Mouse (Mus musculus) hindbrain, embryonic 14.5 days (tissue): ENCODE results near the gene Gnb1. TPM values are rescaled to one million over a fixed set of nuclear protein-coding genes. Genes with fewer than 3 reads are reported as not detected.

Experiments used
- ATAC-seq: fragments of 200-750 bp; cut with Nextera tagmentation; 2 replicates; pipeline ENCODE4 v1.8.0; 2017; ENCODE audit warnings: moderate number of reproducible peaks, mild to moderate bottlenecking, moderate TSS enrichment, moderate library complexity; ENCODE audit not compliant: low FRiP score
- DNase-seq: peaks from one replicate; pipeline ENCODE4 v3.0.0-alpha.2; 2015; ENCODE audit warnings: low spot score
- H3K27ac ChIP-seq: fragments of 300-500 bp; sonication (generic); 2 replicates; pipeline ENCODE4 v1.5.1; 2014; ENCODE audit warnings: mild to moderate bottlenecking, moderate library complexity
- H3K27me3 ChIP-seq: fragments of 300-500 bp; sonication (generic); 2 replicates; pipeline ENCODE4 v1.6.1; 2014; ENCODE audit warnings: mild to moderate bottlenecking, low read length, mixed read lengths; ENCODE audit not compliant: control insufficient read depth, insufficient read depth
- H3K36me3 ChIP-seq: fragments of 300-500 bp; sonication (generic); replicated peaks from 2 replicates; pipeline ENCODE4 v1.6.1; 2014; ENCODE audit not compliant: control insufficient read depth, insufficient read depth
- H3K4me1 ChIP-seq: fragments of 300-500 bp; sonication (generic); replicated peaks from 2 replicates; pipeline ENCODE4 v1.6.1; 2014; ENCODE audit warnings: antibody characterized with exemption, low read length, mixed read lengths; ENCODE audit not compliant: control insufficient read depth, insufficient read depth
- H3K4me2 ChIP-seq: fragments of 300-500 bp; sonication (generic); replicated peaks from 2 replicates; pipeline ENCODE4 v1.6.1; 2014; ENCODE audit warnings: mild to moderate bottlenecking, moderate library complexity
- H3K4me3 ChIP-seq: fragments of 300-500 bp; sonication (generic); replicated peaks from 2 replicates; pipeline ENCODE4 v1.5.1; 2014; ENCODE audit warnings: mild to moderate bottlenecking, low read length
- H3K9ac ChIP-seq: fragments of 300-500 bp; sonication (generic); 2 replicates; pipeline ENCODE4 v1.6.1; 2014
- H3K9me3 ChIP-seq: fragments of 300-500 bp; sonication (generic); 2 replicates; pipeline ENCODE4 v1.6.1; 2016; ENCODE audit warnings: low read length; ENCODE audit not compliant: control insufficient read depth
- WGBS: fragments of 180-500 bp; shearing (Covaris S2); extraction: QIAGEN DNeasy Blood & Tissue Kit; methylation state at CpG from one replicate; pipeline ENCODE4 v1.1.7; 2014; 5-methylcytosine and 5-hydroxymethylcytosine counted together
- polyA plus RNA-seq: library from polyadenylated mRNA; unstranded; fragments of >200 nt; fragmentation: Nextera tagmentation; extraction: Ambion mirVana; gene quantifications from 2 replicates; pipeline ENCODE4 v1.2.1, GENCODE M21; 2014

Gnb1 gene
- polyA plus RNA-seq, 1 experiment from 2014 or later: 1,126 TPM

DNA sequence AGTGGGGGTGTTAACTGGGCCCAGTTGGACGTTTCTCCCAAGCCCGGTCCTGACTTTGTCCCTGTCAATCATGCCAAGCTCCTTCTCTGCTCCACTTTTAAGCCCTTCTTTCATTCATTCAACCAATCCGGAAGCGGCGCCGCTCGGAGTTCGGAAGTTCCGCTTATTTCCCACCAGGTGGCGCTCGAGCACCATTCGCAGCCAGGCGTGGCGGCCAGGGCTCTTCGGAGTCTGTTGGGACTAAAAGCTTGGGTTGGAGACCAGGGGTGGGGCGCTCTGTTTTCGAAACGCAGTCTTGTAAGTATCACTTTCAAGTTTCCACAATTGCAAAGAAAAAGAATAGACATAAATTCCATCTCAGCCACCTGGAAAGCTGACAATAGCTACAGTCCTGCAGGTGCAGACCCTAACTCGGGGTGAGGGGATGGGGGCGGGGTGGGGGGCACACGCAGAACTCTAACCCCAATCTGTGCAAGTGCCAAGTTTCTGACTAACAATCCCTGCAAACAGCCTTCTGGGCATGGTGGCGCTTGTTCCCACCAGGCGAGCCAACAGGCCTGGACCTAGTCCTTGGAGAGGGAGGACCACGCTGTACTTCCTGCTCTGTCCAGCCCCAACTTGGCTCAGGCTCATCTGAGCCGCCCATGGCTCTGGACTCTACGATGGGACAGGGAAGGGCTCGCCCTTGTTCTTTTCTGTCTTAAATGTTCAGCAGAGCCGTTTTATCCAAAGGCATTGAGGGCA lies 9.6 kb upstream of the Gnb1 start:
- Histone ChIP-seq H3K27ac (no peak overlapping the region), H3K4me3 (no peak overlapping the region), H3K9me3 (no peaks in the 10 kb centered on the region), H3K4me1 (no peaks in the 10 kb centered on the region), H3K4me2 (peak overlapping the region; percentile 31), H3K27me3 (no peaks in the 10 kb centered on the region), H3K36me3 (no peaks in the 10 kb centered on the region), H3K9ac (no peak overlapping the region)
- 24% methylated on average over 28 of the region's 28 CpGs for WGBS
- peak; percentile 87 for DNase-seq
- peak; percentile 51; the same call in 1 of the 2 replicates for ATAC-seq

DNA sequence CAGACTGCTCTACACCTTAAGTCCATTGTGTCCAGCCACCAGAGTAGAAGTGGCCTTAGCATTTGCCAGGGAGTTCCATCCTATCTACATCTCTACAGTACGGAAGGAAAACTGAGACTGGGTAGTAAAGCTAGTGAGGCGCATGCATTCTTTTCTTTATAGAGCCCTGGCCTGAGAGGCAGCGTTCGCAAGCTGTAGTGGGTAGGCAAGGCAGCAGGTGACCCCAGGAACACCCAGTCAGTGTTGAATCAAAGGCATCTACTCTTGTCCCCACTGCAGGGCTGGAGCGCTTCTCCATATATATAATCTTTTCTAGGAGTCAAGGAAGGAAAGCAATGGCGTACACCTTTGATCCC lies 9.1 kb upstream of the Gnb1 start:
- H3K4me3 ChIP-seq: no peak overlapping the region
- DNase-seq (no peak), ATAC-seq (no peak)
- no peak overlapping the region for H3K9ac ChIP-seq
- no peak overlapping the region for H3K27ac ChIP-seq
- H3K9me3 ChIP-seq: no peaks in the 10 kb centered on the region
- no peaks in the 10 kb centered on the region for H3K36me3 ChIP-seq
- 85% methylated on average over 6 of the region's 6 CpGs for WGBS
- H3K4me2 ChIP-seq: no peak overlapping the region
- H3K27me3 ChIP-seq: no peaks in the 10 kb centered on the region
- H3K4me1 ChIP-seq: no peaks in the 10 kb centered on the region

DNA sequence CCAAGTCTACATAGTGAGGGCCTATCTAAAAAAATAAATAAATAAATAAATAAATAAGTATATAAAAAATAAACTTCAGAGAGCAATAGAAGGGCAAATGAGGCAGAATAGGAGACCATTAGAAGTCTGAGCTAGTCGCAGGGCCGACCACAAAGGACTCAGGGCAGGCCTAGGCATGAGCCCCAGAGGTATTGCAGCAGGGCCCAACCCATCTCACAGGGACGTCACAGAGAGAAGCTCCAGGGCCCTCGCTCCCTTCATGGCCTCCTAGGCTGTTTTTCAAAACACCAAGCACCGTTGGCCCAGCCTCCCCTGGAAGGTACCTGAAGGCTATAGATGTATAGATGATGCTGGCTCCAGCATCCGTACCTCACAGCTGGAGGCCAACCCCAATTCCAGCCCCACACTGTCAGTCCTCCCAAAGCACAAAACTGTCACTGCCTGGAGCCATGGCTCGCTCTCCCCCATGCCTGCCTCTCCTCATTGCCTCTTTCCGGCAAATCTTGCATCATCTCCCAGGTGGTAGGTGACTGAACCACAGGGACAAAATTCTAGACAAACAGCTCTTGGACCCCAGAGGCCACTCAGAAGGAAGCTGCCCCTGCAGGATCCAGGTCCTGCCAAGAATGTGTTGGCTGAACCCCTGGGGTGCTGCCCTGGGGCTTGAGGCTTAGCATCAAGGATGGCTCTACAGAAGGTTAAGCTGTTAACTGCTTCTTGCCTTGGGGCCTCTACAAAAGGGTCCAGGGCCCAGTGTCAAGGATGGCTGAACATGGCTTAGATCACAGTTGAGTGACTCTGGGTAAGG lies 8.2 kb upstream of the Gnb1 start:
- Histone ChIP-seq H3K9ac (no peak overlapping the region), H3K36me3 (no peaks in the 10 kb centered on the region), H3K4me2 (no peak overlapping the region), H3K4me1 (peaks cover 4% of the 10 kb centered on the region; the same call in 1 of the 2 replicates), H3K27ac (no peak overlapping the region), H3K4me3 (no peak overlapping the region), H3K27me3 (no peaks in the 10 kb centered on the region), H3K9me3 (no peaks in the 10 kb centered on the region)
- ATAC-seq (no peak), DNase-seq (no peak)
- WGBS: 66% methylated on average over 8 of the region's 8 CpGs

DNA sequence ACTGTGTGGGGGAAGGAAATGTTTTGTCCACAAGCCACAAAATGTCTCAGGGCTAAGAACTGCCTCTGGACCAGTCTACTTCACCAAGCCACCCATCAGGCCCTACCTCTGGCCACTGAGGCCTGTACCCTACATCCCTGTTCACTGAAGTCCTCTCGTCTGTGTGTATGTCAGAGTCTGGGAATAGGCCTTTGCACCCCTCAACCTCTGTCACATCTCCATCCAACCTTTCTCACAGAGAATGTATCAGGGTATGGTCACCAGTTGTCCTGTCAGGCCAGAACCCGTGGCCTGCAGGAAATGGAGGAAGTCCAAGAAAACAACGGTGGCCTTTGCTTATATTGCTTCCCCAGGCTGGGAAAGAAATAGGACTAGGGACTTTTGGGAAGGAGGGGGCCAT lies 5.6 kb upstream of the Gnb1 start:
- Histone ChIP-seq H3K9ac (no peak overlapping the region), H3K4me1 (peaks cover 15% of the 10 kb centered on the region), H3K27ac (no peak overlapping the region), H3K36me3 (no peaks in the 10 kb centered on the region), H3K27me3 (no peaks in the 10 kb centered on the region), H3K4me3 (no peak overlapping the region), H3K9me3 (no peaks in the 10 kb centered on the region), H3K4me2 (no peak overlapping the region)
- WGBS: 88% methylated on average over 3 of the region's 3 CpGs
- DNase-seq (no peak), ATAC-seq (no peak)

DNA sequence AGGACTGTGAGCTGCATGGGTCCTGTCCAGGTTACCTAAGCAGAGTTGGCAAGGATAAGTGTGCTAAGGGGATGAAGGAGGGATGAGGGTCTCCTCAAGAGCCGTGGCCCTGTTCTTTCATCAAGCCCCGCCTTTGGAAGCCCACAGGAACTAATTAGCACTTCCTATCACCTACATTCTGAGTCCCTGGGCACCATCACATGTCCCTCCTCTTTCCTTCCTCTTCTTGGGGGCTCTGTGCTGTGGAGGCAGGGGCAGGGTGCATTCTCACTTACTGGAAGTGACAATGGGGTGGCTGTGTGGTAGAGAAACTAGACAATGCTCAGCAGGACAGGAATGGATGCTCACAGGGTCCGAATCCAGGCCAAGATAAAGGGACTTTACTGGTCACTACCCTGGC lies 3.4 kb upstream of the Gnb1 start:
- DNase-seq (no peak), ATAC-seq (no peak)
- no peaks in the 10 kb centered on the region for H3K9me3 ChIP-seq
- no peaks in the 10 kb centered on the region for H3K36me3 ChIP-seq
- H3K4me3 ChIP-seq: no peak overlapping the region
- H3K4me1 ChIP-seq: peaks cover 19% of the 10 kb centered on the region
- H3K27ac ChIP-seq: peak overlapping the region; percentile 59; the same call in 1 of the 2 replicates
- WGBS: 53% methylated on average over 3 of the region's 3 CpGs
- H3K4me2 ChIP-seq: no peak overlapping the region
- H3K9ac ChIP-seq: no peak overlapping the region; the same call in 1 of the 2 replicates
- no peaks in the 10 kb centered on the region for H3K27me3 ChIP-seq

DNA sequence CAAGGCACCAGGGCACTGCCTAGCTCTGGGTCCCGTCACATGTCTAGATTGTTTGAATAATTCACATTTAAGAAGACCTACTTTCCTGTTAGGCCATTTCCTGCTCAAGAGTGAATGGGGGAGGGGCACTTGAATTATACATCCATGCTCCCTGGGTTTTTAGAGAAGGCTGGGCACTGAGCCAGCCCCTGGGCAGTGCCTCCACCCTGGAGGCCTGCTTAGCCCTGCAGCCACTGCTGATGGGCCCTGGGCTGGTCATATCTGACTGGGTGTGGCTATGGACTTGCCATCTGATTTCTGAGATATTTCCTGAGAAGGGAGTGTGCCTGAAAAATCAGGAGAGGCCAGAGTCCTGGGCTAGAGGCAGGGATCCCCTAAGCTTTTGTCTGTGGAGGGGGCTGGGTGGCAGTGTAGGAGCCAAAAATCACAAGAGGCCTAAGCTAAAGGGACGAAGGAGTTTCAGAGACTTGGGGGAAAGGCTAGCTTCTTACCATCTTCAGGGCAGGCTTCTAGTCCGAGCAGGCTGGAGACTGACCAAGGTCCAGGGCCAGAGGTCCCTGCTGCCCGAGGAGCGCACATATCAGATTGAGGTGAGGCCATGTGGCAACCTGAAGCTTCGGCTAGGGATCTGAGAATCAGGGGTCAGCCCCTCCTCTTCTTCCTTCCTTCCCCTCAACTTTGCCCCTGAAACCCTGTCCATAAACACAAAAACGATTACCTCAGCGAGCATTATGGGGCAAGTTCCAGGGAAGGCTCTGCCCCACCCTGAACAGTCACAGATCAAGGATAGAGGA lies 2.7 kb upstream of the Gnb1 start:
- Histone ChIP-seq H3K27me3 (no peaks in the 10 kb centered on the region), H3K9ac (no peak overlapping the region), H3K4me1 (peaks cover 26% of the 10 kb centered on the region), H3K4me2 (no peak overlapping the region), H3K27ac (peak overlapping the region; percentile 59), H3K36me3 (no peaks in the 10 kb centered on the region), H3K9me3 (no peaks in the 10 kb centered on the region), H3K4me3 (no peak overlapping the region)
- DNase-seq (peak; percentile 62), ATAC-seq (no peak)
- 86% methylated on average over 8 of the region's 8 CpGs for WGBS

DNA sequence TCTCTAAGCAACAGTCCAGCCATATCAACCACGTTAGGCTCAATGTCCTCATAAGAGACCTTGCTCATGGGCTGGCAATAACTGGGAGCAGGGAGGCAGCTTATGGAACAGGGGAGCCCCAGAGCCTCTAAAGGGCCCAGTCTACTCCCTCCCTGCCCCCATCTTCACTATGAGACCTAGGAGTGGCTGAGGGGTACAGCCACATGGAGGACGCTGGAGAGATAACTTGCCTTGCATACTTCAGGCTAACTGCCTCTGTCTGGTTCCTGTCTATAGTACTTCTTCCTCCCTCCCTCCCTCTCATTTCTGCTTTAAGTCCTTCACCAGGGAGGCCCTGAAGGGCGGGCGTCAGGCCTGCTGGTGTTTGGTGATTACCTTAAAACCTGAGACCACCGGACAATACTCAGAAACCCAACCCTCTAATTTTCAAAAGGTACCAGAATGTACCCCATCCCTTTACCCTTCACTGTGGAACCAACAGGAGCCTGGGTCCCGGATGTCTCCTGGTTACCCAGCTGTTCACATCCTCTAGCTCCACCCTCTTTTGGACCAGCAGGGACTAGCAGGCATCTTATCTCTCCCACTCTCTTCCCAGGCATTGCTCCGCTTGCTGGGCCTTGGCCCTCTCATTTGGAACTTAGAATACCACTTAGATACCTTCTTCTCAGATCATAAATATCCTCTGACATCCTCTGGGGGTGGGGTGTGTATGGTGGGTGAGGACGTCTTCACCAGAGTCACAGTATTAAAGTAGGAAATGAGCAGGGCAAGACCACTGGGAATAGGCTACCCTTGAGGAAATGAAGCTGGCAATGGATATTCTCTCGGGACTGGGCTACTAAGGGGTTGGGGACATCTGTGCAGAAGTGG lies 1.8 kb upstream of the Gnb1 start:
- ATAC-seq (no peak), DNase-seq (no peak)
- Histone ChIP-seq H3K27ac (no peak overlapping the region), H3K4me3 (no peak overlapping the region), H3K36me3 (no peaks in the 10 kb centered on the region), H3K9me3 (no peaks in the 10 kb centered on the region), H3K4me1 (peaks cover 35% of the 10 kb centered on the region), H3K9ac (no peak overlapping the region), H3K4me2 (no peak overlapping the region), H3K27me3 (no peaks in the 10 kb centered on the region)
- 85% methylated on average over 9 of the region's 9 CpGs for WGBS

DNA sequence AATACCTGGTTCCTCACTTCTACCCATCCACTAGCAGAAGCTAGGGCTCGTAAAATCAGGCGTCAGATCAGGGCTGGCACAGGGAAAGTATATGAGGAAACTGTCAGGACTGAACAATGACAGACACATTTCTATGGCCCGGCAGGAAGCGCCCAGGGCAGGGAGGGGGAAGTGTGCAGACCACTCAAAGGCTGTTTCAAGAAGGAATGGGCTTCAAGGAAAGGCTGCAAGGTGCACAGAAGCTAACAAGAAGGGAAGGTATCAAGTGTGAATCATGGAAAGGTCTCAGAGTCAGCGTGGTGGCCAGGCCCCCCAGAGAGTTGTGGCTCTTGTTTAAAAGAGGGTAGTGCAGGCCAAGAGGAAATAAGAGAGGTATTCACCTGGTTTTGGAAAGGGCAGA lies 705 bp upstream of the Gnb1 start:
- Histone ChIP-seq H3K9me3 (no peaks in the 10 kb centered on the region), H3K36me3 (no peaks in the 10 kb centered on the region), H3K4me3 (peak overlapping the region; percentile 86), H3K27me3 (no peaks in the 10 kb centered on the region), H3K4me2 (peak overlapping the region; percentile 75), H3K9ac (peak overlapping the region; percentile 99), H3K4me1 (peaks cover 46% of the 10 kb centered on the region), H3K27ac (peak overlapping the region; percentile 97)
- ATAC-seq (no peak), DNase-seq (no peak)
- WGBS: 21% methylated on average over 5 of the region's 5 CpGs
